Mouse (Mus musculus) limb, embryonic 15.5 days (tissue): ENCODE results near the gene Creld2. TPM values are rescaled to one million over a fixed set of nuclear protein-coding genes. Genes with fewer than 3 reads are reported as not detected.
A peak's percentile ranks its signal among the peaks of the same experiment; 100 is the strongest.

ENCODE experiments used
- ATAC-seq: fragments of 200-750 bp; cut with Nextera tagmentation; 2 replicates; pipeline ENCODE4 v1.8.0; 2017; ENCODE audit warnings: low read depth, moderate TSS enrichment; ENCODE audit not compliant: insufficient number of reproducible peaks, low FRiP score, low TSS enrichment
- H3K27ac ChIP-seq: fragments of 300-500 bp; sonication (generic); 2 replicates; pipeline ENCODE4 v1.5.1; 2015; ENCODE audit warnings: moderate library complexity, mild to moderate bottlenecking, inconsistent platforms
- H3K27me3 ChIP-seq: fragments of 300-500 bp; sonication (generic); 2 replicates; pipeline ENCODE4 v1.6.1; 2015; ENCODE audit warnings: inconsistent platforms
- H3K36me3 ChIP-seq: fragments of 300-500 bp; sonication (generic); 2 replicates; pipeline ENCODE4 v1.6.1; 2015; ENCODE audit warnings: inconsistent platforms
- H3K4me1 ChIP-seq: fragments of 300-500 bp; sonication (generic); 2 replicates; pipeline ENCODE4 v1.6.1; 2015; ENCODE audit warnings: inconsistent platforms
- H3K4me2 ChIP-seq: fragments of 300-500 bp; sonication (generic); 2 replicates; pipeline ENCODE4 v1.6.1; 2015; ENCODE audit warnings: mild to moderate bottlenecking, inconsistent platforms
- H3K4me3 ChIP-seq: fragments of 300-500 bp; sonication (generic); 2 replicates; pipeline ENCODE4 v1.5.1; 2015; ENCODE audit warnings: mild to moderate bottlenecking, inconsistent platforms
- H3K9ac ChIP-seq: fragments of 300-500 bp; sonication (generic); 2 replicates; pipeline ENCODE4 v1.6.1; 2015; ENCODE audit warnings: inconsistent platforms
- H3K9me3 ChIP-seq: fragments of 300-500 bp; sonication (generic); 2 replicates; pipeline ENCODE4 v1.6.1; 2016; ENCODE audit warnings: inconsistent platforms
- WGBS: fragments of 180-500 bp; shearing (Covaris S2); methylation state at CpG from one replicate; pipeline ENCODE4 v1.1.7; 2015; 5-methylcytosine and 5-hydroxymethylcytosine counted together
- polyA plus RNA-seq: library from polyadenylated mRNA; unstranded; fragments of >200 nt; fragmentation: Nextera tagmentation; extraction: Ambion mirVana; gene quantifications from 2 replicates; pipeline ENCODE4 v1.2.1, GENCODE M21; 2015

Gene Creld2
- polyA plus RNA-seq, 1 experiment from 2014 or later, result 99.0 TPM

DNA sequence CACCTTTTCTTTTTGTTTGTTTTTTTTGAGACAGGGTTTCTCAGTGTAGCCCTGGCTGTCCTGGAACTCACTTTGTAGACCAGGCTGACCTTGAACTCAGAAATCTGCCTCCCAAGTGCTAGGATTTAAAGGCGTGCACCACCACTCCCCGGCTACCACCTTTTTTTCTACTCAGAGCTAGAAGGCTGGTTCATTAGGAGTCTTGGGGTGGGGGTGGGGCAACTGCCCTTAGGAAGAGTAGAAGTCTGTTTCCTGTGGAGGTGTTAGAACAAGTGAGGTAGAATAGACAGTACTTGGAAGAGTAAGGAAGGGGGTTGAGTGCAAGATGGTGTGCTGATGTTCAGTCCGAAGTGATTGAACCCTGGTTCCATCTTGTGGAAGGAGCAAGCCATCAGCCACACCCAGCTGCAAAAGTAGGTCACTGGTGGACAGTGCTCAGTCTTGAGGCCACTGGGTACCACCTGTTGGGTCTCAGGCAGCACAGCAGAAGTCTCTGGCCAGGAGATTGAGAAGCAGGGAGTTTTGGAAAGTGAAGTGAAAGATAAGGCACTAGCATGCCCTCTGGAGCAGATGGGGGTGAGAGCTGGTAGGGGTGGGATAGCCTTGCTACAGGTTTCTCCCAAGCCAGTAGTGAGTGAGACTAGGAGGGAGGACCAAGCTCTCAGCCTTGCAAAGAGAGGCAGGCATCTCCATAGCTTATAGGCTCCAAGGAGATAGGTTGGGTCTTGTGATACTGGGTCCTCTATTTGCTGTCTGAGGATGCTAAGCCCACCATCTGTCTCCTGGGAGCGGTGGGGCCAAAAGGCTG, 46.6 kb downstream of the Creld2 start:
- H3K9me3 ChIP-seq, result no peaks in the 10 kb centered on the region
- no peaks in the 10 kb centered on the region for H3K27me3 ChIP-seq
- peak overlapping the region; percentile 69 for H3K27ac ChIP-seq
- no peak overlapping the region for H3K4me3 ChIP-seq
- no peak for ATAC-seq
- no peak overlapping the region for H3K9ac ChIP-seq
- peaks cover 23% of the 10 kb centered on the region for H3K36me3 ChIP-seq
- peaks cover 59% of the 10 kb centered on the region for H3K4me1 ChIP-seq
- no peak overlapping the region for H3K4me2 ChIP-seq
- WGBS, result 76% methylated on average over 4 of the region's 4 CpGs

DNA sequence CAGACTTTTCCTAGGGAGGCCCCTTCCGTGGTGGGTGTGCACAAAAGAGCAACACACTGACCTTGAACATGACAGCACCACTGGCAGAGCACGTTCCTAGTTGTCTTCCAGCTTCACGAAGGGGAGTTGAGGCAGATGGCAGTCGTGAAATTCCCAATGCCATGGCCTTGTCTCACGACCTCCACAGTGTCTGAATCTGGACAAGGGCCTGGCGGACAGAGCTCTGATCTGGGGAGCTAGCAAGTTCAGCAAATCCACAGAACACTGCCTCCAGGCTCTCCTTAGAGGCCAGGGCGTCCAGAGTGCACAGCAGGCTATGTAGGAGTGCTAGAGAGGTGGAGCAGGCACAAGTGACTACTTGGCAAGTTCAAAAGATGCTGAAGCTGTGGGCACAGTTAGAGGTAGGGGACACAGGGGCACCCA, 47.5 kb downstream of the Creld2 start:
- 55% methylated on average over 7 of the region's 7 CpGs for WGBS
- ATAC-seq, result no peak
- no peak overlapping the region for H3K9ac ChIP-seq
- no peaks in the 10 kb centered on the region for H3K9me3 ChIP-seq
- H3K36me3 ChIP-seq, result peaks cover 23% of the 10 kb centered on the region
- H3K4me1 ChIP-seq, result peaks cover 52% of the 10 kb centered on the region
- peak overlapping the region; percentile 69 for H3K27ac ChIP-seq
- no peak overlapping the region for H3K4me2 ChIP-seq
- H3K4me3 ChIP-seq, result no peak overlapping the region
- H3K27me3 ChIP-seq, result no peaks in the 10 kb centered on the region

DNA sequence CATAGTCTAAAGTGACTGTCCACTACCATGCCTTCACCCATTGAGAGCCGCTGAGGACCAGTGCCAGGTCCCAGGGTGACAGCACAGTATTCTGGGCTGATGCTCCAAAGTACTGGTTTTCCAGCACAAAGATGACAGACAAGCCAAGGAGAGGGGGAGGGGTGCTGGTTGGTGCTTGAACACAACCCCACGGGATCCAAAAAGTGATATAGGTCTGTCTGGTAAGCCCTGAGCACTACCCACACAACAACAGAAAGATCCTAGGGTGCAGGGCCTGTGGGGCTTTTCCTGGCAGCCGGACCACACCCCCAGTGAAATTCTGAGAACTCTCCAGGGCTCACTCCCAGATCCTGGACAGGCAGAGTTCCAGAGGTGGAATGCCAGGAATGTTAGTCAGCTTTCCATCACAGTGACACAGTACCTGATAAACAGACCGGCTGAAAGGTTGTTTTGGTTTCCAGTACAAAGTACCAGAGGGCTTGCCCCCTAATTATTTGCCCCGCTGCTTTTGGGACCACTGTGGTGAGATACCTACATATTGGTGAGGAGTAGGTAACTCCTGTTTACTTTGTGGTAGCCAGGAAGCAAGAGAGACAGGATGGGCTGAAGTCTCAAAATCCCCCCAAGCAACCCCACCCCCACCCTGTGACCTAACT, 48.0 kb downstream of the Creld2 start:
- no peak overlapping the region for H3K4me2 ChIP-seq
- H3K27ac ChIP-seq, result peak overlapping the region; percentile 69
- peaks cover 23% of the 10 kb centered on the region for H3K36me3 ChIP-seq
- H3K9ac ChIP-seq, result no peak overlapping the region
- H3K4me3 ChIP-seq, result no peak overlapping the region
- no peak for ATAC-seq
- no peaks in the 10 kb centered on the region for H3K9me3 ChIP-seq
- no peaks in the 10 kb centered on the region for H3K27me3 ChIP-seq
- 24% methylated on average over 5 of the region's 5 CpGs for WGBS
- H3K4me1 ChIP-seq, result peaks cover 52% of the 10 kb centered on the region

DNA sequence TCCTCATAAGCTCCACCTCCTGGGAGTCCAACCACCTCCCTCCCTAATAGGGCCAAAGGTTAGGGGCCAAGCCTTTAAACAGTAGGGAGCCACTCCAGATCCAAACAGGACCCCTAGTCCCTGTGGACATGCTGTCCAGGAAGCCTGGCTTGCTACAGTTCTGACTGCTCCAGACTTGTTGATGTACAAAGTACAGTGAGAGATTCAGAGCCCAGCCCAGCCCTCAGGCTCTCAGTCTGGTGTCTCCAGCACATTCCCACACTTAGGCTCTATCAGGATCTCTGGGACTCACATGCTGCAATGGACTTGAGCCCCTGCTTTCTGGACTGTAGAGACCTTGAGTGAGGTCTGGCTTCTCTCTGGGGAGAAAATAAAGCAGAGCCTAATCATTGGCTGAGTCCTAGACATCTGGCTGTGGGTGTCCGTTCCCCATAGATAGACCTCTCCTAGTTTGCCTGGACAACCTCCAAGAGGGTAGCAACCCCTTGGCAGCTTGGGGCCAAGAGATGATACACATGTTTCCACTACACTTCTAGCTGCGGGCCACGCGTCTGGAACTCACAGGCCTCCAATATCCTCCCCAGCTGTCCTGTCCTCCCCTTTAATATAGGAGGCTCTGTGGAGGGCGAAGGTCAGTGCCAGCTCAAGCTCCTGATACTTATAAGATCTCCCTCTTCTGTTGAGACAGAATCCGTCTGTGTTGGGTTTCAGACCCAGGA, 48.7 kb downstream of the Creld2 start:
- no peaks in the 10 kb centered on the region for H3K27me3 ChIP-seq
- H3K9me3 ChIP-seq, result no peaks in the 10 kb centered on the region
- WGBS, result 76% methylated on average over 6 of the region's 6 CpGs
- H3K36me3 ChIP-seq, result peaks cover 23% of the 10 kb centered on the region
- no peak for ATAC-seq
- peak overlapping the region; percentile 69 for H3K27ac ChIP-seq
- no peak overlapping the region for H3K4me3 ChIP-seq
- H3K4me1 ChIP-seq, result peaks cover 46% of the 10 kb centered on the region
- H3K9ac ChIP-seq, result no peak overlapping the region
- H3K4me2 ChIP-seq, result no peak overlapping the region

DNA sequence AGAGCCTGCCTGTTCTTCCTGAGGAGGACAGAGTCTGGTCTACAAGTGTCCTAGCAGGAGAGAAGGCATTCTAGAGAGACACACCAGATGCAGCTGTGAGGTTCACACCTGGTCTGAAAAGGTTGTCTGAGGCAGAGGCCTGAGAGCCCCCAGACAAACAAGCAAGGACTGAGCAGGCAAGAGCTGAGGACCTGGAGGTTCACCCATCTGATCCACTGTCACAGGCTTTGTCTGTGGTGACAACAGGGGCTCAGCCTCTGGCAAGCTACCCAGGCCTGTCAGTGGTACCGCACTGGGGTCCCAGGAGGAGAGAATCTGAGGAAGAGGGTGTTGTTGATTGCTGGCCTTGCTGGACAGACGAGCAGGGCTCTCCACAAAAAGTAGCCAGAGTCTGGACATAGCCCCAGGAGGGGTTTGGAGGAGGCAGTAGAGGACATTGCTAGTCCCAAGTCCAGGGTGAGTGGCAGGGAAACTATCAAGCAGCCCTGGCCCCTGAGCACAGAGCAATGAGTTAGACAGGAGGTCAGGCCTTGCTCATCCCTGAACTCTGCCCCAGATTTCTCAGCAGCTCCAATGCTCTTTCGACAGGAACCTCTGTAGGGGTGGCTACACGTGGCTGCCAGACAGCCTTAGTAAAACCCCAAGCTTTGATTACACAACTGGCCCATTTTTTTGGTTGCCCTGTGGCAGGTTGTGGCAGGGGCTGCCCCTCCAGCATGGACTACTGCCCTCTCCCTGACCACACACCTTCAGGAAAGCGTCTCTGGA, 51.2 kb downstream of the Creld2 start:
- Histone ChIP-seq H3K9me3 (no peaks in the 10 kb centered on the region), H3K36me3 (peaks cover 9% of the 10 kb centered on the region; the same call in 1 of the 2 replicates), H3K4me2 (no peak overlapping the region), H3K27me3 (no peaks in the 10 kb centered on the region), H3K9ac (no peak overlapping the region), H3K4me3 (no peak overlapping the region), H3K4me1 (peaks cover 27% of the 10 kb centered on the region), H3K27ac (no peak overlapping the region)
- WGBS, result 67% methylated on average over 5 of the region's 5 CpGs
- no peak for ATAC-seq

DNA sequence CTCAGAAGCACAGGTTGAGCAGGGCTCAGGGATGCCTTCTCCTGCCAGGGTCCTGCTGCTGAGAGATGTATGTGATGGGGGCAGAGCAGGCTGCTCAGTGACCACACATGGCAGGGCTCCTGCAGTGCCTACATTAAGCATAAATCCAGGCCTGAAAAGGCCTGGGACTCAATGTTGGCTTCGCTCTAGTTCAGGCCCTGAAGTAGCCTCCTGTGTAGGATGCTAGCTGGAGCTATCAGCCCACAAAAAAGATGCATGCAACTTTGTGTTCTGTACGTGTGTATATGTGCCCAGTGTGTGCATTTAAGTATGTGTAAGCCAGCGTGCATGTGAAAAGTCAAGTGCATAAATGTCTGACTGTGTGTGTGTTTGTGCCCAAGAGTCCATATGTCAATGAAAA, 54.6 kb downstream of the Creld2 start:
- H3K4me3 ChIP-seq, result no peak overlapping the region
- no peaks in the 10 kb centered on the region for H3K9me3 ChIP-seq
- H3K27me3 ChIP-seq, result no peaks in the 10 kb centered on the region
- no peak for ATAC-seq
- H3K27ac ChIP-seq, result no peak overlapping the region
- no peak overlapping the region for H3K4me2 ChIP-seq
- H3K36me3 ChIP-seq, result no peaks in the 10 kb centered on the region
- H3K9ac ChIP-seq, result no peak overlapping the region
- H3K4me1 ChIP-seq, result peaks cover 8% of the 10 kb centered on the region
- WGBS, result 94% methylated on average over 3 of the region's 3 CpGs

DNA sequence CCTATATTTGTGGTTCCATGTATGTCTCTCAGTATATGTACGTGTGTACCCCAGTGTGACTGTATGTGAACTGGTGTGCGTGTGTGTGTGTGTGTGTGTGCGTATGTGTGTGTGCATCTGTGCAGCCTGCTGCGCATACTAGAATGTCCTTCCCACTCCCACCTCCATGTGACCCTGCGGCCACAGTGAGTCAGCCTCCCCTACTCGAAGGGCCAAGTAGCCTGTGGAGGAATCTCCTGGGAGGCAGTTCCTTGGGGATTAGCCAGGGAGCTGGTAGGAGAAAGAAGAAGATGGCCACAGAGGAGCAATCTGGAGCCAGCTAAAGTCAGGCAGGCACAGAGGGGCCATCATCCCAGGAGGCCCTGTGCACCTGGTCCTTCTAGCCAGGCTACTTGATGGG, 55.0 kb downstream of the Creld2 start:
- H3K4me3 ChIP-seq, result no peak overlapping the region
- no peak overlapping the region for H3K9ac ChIP-seq
- H3K4me2 ChIP-seq, result no peak overlapping the region
- ATAC-seq, result no peak
- H3K27me3 ChIP-seq, result no peaks in the 10 kb centered on the region
- WGBS, result 79% methylated on average over 6 of the region's 6 CpGs
- no peak overlapping the region for H3K27ac ChIP-seq
- H3K4me1 ChIP-seq, result peaks cover 8% of the 10 kb centered on the region
- H3K9me3 ChIP-seq, result no peaks in the 10 kb centered on the region
- H3K36me3 ChIP-seq, result no peaks in the 10 kb centered on the region

DNA sequence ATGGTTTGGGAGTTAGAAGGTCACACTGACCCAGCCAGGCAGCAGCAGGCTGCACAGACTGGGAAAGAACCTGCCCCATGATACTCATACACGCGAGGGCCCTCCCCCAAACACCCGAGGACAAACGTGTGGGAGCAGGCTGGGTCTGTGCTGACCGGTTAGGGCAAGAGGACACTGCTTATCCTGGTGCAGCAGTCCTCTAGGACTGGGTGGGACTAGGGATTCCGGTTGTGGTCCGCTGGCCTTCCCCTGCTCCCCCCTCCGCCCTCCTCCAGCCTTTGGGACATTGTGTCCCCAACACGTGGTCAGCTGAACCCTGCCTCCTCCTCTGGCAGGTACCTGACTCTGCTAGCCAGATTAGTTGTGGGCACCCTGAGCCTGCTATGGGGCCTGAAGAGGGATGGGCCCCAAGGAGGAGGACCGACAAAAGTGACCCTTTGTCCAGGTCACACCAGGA, 56.2 kb downstream of the Creld2 start:
- Histone ChIP-seq H3K36me3 (no peaks in the 10 kb centered on the region), H3K4me3 (no peak overlapping the region), H3K4me1 (peaks cover 8% of the 10 kb centered on the region), H3K27ac (no peak overlapping the region), H3K9ac (no peak overlapping the region), H3K27me3 (no peaks in the 10 kb centered on the region), H3K9me3 (no peaks in the 10 kb centered on the region), H3K4me2 (no peak overlapping the region)
- WGBS, result 29% methylated on average over 10 of the region's 10 CpGs
- ATAC-seq, result no peak; the same call in 1 of the 2 replicates

Other genes with a start within 250 kb of the Creld2 start
- gene Zdhhc25, start 219.3 kb upstream of the Creld2 start, polyA plus RNA-seq, result not detected in 2 replicates
- gene Brd1, start 85.4 kb upstream of the Creld2 start, polyA plus RNA-seq, result 18.6 and 21.7 TPM in 2 replicates
- 11.4 and 12.2 TPM in 2 replicates for gene Zbed4, start 68.0 kb upstream of the Creld2 start, polyA plus RNA-seq
- 12.0 and 12.3 TPM in 2 replicates for gene Alg12, start 328 bp upstream of the Creld2 start, polyA plus RNA-seq
- 52.9 and 61.4 TPM in 2 replicates for gene Pim3, start 42.5 kb downstream of the Creld2 start, polyA plus RNA-seq
- not detected in 2 replicates for gene Ttll8, start 134.8 kb downstream of the Creld2 start, polyA plus RNA-seq
- 0.40 TPM in 2 replicates for gene Mlc1, start 159.4 kb downstream of the Creld2 start, polyA plus RNA-seq
- gene Mov10l1, start 163.3 kb downstream of the Creld2 start, polyA plus RNA-seq, result 0.08 and 0.63 TPM in 2 replicates
- gene Panx2, start 240.1 kb downstream of the Creld2 start, polyA plus RNA-seq, result 0.31 and 0.34 TPM in 2 replicates